ENCODE assay signal across 21 mouse cellular contexts in genomic region chr8:80798198-80798777, GRCm38 (mm10). TPM values are rescaled to one million over a fixed set of nuclear protein-coding genes. Genes with fewer than 3 reads are reported as not detected.
DNase-seq lines count a peak whose midpoint lies in the region; ATAC-seq and TF ChIP-seq lines count a peak whose summit lies in the region.
"Had no signal": no experiment of that assay in that cellular context is flagged by ENCODE, and none has a peak within 500 bp of the region (broad histone marks: within the 10 kb centered on the region; RNA-seq: fewer than 3 reads in every experiment).

No protein-coding gene starts in this region.

- H3K4me2 ChIP-seq in stomach, embryonic 15.5 days: no peak overlapping the region
- no peak overlapping the region for H3K4me2 ChIP-seq in stomach, postnatal 0 days (replicated peaks; ENCODE audit: low read depth)
- H3K4me2 ChIP-seq: forebrain, embryonic 12.5 days; hindbrain, embryonic 14.5 days; intestine, embryonic 15.5 days; midbrain, embryonic 13.5 days; neural tube, embryonic 12.5 days had no signal

- peak; percentile 34 for DNase-seq in gastrocnemius, postnatal 25 days
- DNase-seq in gastrocnemius, postnatal 36 days: no peak
- DNase-seq in kidney, adult 2 months: peak; percentile 53
- no peak for DNase-seq in kidney, adult 18-20 months
- no peak for DNase-seq in stomach, postnatal 0 days (ENCODE audit: low spot score)
- no peak for DNase-seq in embryo, embryonic 9.5 days (ENCODE audit: extremely low spot score)
- DNase-seq: adrenal gland, postnatal 14 days; cerebellum, adult 11 months; kidney, postnatal 25 days; liver, postnatal 0 days; lung, postnatal 10 days; right cerebral cortex, adult 18-20 months; thymus, postnatal 36 days had no signal

- no peak for TF ChIP-seq EP300 in stomach, postnatal 0 days (optimal IDR thresholded peaks at IDR 0.05)

- no peaks in the 10 kb centered on the region for H3K27me3 ChIP-seq in kidney, adult 2 months (replicated peaks; ENCODE audit: control insufficient read depth, insufficient read depth, low read length)
- no peaks in the 10 kb centered on the region for H3K27me3 ChIP-seq in stomach, embryonic 15.5 days (replicated peaks)
- H3K27me3 ChIP-seq in stomach, postnatal 0 days (ENCODE audit: control insufficient read depth, insufficient read depth, low read length): no peaks in the 10 kb centered on the region
- H3K27me3 ChIP-seq: forebrain, embryonic 12.5 days; intestine, embryonic 15.5 days; midbrain, embryonic 13.5 days; neural tube, embryonic 12.5 days had no signal

- H3K27ac ChIP-seq in kidney, adult 2 months (ENCODE audit: insufficient read depth, low read depth, low read length): peak overlapping the region; percentile 67
- 0 out of 2 replicates have a peak overlapping the region, but pooled peaks have one; percentile 28 for H3K27ac ChIP-seq in stomach, embryonic 15.5 days
- H3K27ac ChIP-seq in stomach, postnatal 0 days (replicated peaks): no peak overlapping the region
- H3K27ac ChIP-seq: forebrain, embryonic 12.5 days; hindbrain, embryonic 14.5 days; intestine, embryonic 15.5 days; midbrain, embryonic 13.5 days; neural tube, embryonic 12.5 days had no signal

- H3K36me3 ChIP-seq in kidney, adult 2 months (ENCODE audit: control insufficient read depth, insufficient read depth, low read length): no peaks in the 10 kb centered on the region
- H3K36me3 ChIP-seq in stomach, embryonic 15.5 days: 0 out of 2 replicates have a peak, but pooled peaks cover 3% of the 10 kb centered on the region
- H3K36me3 ChIP-seq in stomach, postnatal 0 days (ENCODE audit: control insufficient read depth, insufficient read depth, low read length): no peaks in the 10 kb centered on the region; the same call in 1 of the 2 replicates
- H3K36me3 ChIP-seq: forebrain, embryonic 12.5 days; G1E; intestine, embryonic 15.5 days; midbrain, embryonic 13.5 days; neural tube, embryonic 12.5 days had no signal

- TF ChIP-seq POLR2A in kidney, adult 2 months (IDR thresholded peaks at IDR 0.05; ENCODE audit: low read depth, low read length): no peak

- no peak overlapping the region for H3K4me3 ChIP-seq in kidney, adult 2 months (ENCODE audit: insufficient read depth, low read depth, low read length)
- no peak overlapping the region for H3K4me3 ChIP-seq in stomach, embryonic 15.5 days (replicated peaks)
- H3K4me3 ChIP-seq in stomach, postnatal 0 days (ENCODE audit: low read depth, low read length): no peak overlapping the region
- H3K4me3 ChIP-seq: forebrain, embryonic 12.5 days; intestine, embryonic 15.5 days; midbrain, embryonic 13.5 days; neural tube, embryonic 12.5 days had no signal

- ATAC-seq in stomach, embryonic 15.5 days (ENCODE audit: insufficient read depth, low FRiP score, low read depth): no peak
- ATAC-seq in stomach, postnatal 0 days (ENCODE audit: low FRiP score, low TSS enrichment): no peak
- ATAC-seq: activated CD4-positive, CD25-positive, alpha-beta regulatory T cell, adult 4 months; intestine, embryonic 15.5 days; liver, postnatal 0 days; midbrain, embryonic 13.5 days had no signal

- no peaks in the 10 kb centered on the region for H3K9me3 ChIP-seq in stomach, embryonic 15.5 days
- H3K9me3 ChIP-seq in stomach, postnatal 0 days (ENCODE audit: control insufficient read depth, low read length): no peaks in the 10 kb centered on the region
- H3K9me3 ChIP-seq: intestine, embryonic 15.5 days; midbrain, embryonic 13.5 days; neural tube, embryonic 12.5 days had no signal

- H3K4me1 ChIP-seq in kidney, adult 2 months (ENCODE audit: control insufficient read depth, insufficient read depth, low read length): peaks cover 10% of the 10 kb centered on the region
- H3K4me1 ChIP-seq in stomach, embryonic 15.5 days: 0 out of 2 replicates have a peak, but pooled peaks cover 4% of the 10 kb centered on the region
- no peaks in the 10 kb centered on the region for H3K4me1 ChIP-seq in stomach, postnatal 0 days (replicated peaks; ENCODE audit: control insufficient read depth, insufficient read depth)
- H3K4me1 ChIP-seq: intestine, embryonic 15.5 days; midbrain, embryonic 13.5 days had no signal

- 65% methylated on average over 7 of the region's 7 CpGs for WGBS in kidney, adult 2 months
- WGBS in stomach, embryonic 15.5 days: 88% methylated on average over 7 of the region's 7 CpGs
- WGBS in stomach, postnatal 0 days: 88% methylated on average over 7 of the region's 7 CpGs

- no peak overlapping the region for H3K9ac ChIP-seq in stomach, embryonic 15.5 days
- H3K9ac ChIP-seq in stomach, postnatal 0 days (ENCODE audit: low read length): no peak overlapping the region
- H3K9ac ChIP-seq: forebrain, embryonic 12.5 days; hindbrain, embryonic 14.5 days; intestine, embryonic 15.5 days; liver, postnatal 0 days; midbrain, embryonic 13.5 days; neural tube, embryonic 12.5 days had no signal

- no peak for TF ChIP-seq CTCF in kidney, adult 2 months (conservative IDR thresholded peaks at IDR 0.05; ENCODE audit: insufficient read depth, insufficient read length, low read depth, low read length)
- no peak for TF ChIP-seq CTCF in stomach, postnatal 0 days (IDR thresholded peaks at IDR 0.05; ENCODE audit: low read depth)

- intact Hi-C loops in gastrocnemius, postnatal 36 days (cut with DNase I): loop anchor here (5.0 kb wide), 1 partner anchor 79 kb away; no protein-coding TSS in a partner anchor

RNA-seq across cellular contexts. Expression of gene Smarca5, which starts 59.0 kb away (rescaled TPM):
- 10 to 100 TPM; 25.2 to 25.3 TPM for total RNA-seq in gastrocnemius, postnatal 25 days (2021)
- total RNA-seq in gastrocnemius, postnatal 36 days (2021): 10 to 100 TPM; 21.2 to 25.2 TPM
- polyA plus RNA-seq in kidney, adult 2 months (2012; rRNA removed): 3.9 and 4.5 TPM in 2 replicates
- 72.6 and 73.7 TPM in 2 replicates for polyA plus RNA-seq in stomach, embryonic 15.5 days (2015; fragmentation: Nextera tagmentation; extraction: Ambion mirVana)
- 25.6 and 28.3 TPM in 2 replicates for polyA plus RNA-seq in stomach, postnatal 0 days (2015; fragmentation: Nextera tagmentation; extraction: Ambion mirVana)

Comparison
In these comparisons a context has a peak if more than half of its experiments do, and no peak if none do; other contexts are left out.
1. DNase-seq: peak in gastrocnemius, postnatal 25 days (single experiment) and kidney, adult 2 months (single experiment); none in gastrocnemius, postnatal 36 days (0 of 2), kidney, adult 18-20 months (single experiment), stomach, postnatal 0 days (single experiment) and embryo, embryonic 9.5 days (single experiment).